Mouse (Mus musculus) ES-E14 (cell line): ENCODE results near the gene Cd164.

ENCODE experiments used
- MAFK ChIP-seq: IDR thresholded peaks from 2 replicates; pipeline ENCODE4 v1.6.1; 2014; ENCODE audit warnings: mild to moderate bottlenecking, low read depth, low read length, inconsistent platforms; ENCODE audit not compliant: insufficient read depth
- ZC3H11A ChIP-seq: IDR thresholded peaks from 2 replicates; pipeline ENCODE4 v1.6.1; 2012; ENCODE audit warnings: low read depth, mild to moderate bottlenecking, inconsistent platforms, low read length, borderline replicate concordance

GRCm38 (mm10) chr10:41504996-41505395 lies 14.2 kb upstream of the Cd164 start:
- TF ChIP-seq MAFK = no peak
- no peak for TF ChIP-seq ZC3H11A
